Mouse (Mus musculus) neutrophil, adult 65 days (primary cell): ENCODE results near the gene Plbd1. TPM values are rescaled to one million over a fixed set of nuclear protein-coding genes. Genes with fewer than 3 reads are reported as not detected.

Experiments
- total RNA-seq: library from RNA; stranded (reverse); gene quantifications from 2 replicates; pipeline ENCODE4 v1.2.4, GENCODE M21; 2023

Plbd1 gene
- total RNA-seq = 563 and 660 TPM in 2 replicates

DNA sequence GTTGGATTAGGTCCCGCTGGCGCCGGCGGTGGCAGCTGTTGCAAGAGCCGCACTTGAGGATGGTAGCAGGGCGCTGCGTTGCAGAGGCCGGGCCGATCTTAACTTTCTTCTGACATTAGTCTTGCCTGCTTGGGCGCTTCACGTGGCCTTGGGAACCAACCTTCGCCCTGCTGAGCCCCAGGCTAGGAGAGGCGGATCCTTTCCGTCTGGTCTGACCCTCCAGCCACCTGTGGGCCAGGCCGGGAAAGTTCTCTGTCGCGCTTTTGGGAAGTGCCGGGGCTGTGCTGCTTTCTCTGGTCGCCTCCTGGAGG is at the start of gene Plbd1:
Gene Plbd1, minus strand, starts transcription at position 223 of the 311 bp plus-strand sequence.

Other genes with a start within 250 kb of the Plbd1 start
- gene E330021D16Rik, start 246.4 kb downstream of the Plbd1 start, total RNA-seq = not detected in 2 replicates
- gene Atf7ip, start 155.8 kb downstream of the Plbd1 start, total RNA-seq = 168 and 173 TPM in 2 replicates
- 0.35 and 0.59 TPM in 2 replicates for gene Gucy2c, start 119.8 kb upstream of the Plbd1 start, total RNA-seq
- gene Hist4h4, start 142.5 kb upstream of the Plbd1 start, total RNA-seq = 38.7 and 48.1 TPM in 2 replicates
- 82.0 and 84.1 TPM in 2 replicates for gene H2afj, start 146.3 kb upstream of the Plbd1 start, total RNA-seq
- gene BC049715, start 165.7 kb upstream of the Plbd1 start, total RNA-seq = 2.2 and 4.9 TPM in 2 replicates
- gene Wbp11, start 166.3 kb upstream of the Plbd1 start, total RNA-seq = 115 and 147 TPM in 2 replicates
- not detected in 2 replicates for gene Smco3, start 173.5 kb upstream of the Plbd1 start, total RNA-seq
- gene Art4, start 195.8 kb upstream of the Plbd1 start, total RNA-seq = not detected in 2 replicates
- gene Mgp, start 213.9 kb upstream of the Plbd1 start, total RNA-seq = not detected in 2 replicates